Mouse (Mus musculus) left cerebral cortex, adult 2 months (tissue): ENCODE measurements around the gene Plcl2. TPM values are rescaled to one million over a fixed set of nuclear protein-coding genes. Genes with fewer than 3 reads are reported as not detected.

Experiments used
- DNase-seq, 2 experiments: peaks; one replicate each; pipeline ENCODE4 v3.0.0; 2021 to 2022; ENCODE audit warnings: low spot score in 2 of 2, mixed read lengths in 1 of 2; ENCODE audit errors: extremely low spot score in 1 of 2
- H3K27ac ChIP-seq: fragments of 200-600 bp; 2 replicates; pipeline ENCODE4 v1.8.1; 2022
- H3K4me3 ChIP-seq: fragments of 200-600 bp; 2 replicates; pipeline ENCODE4 v1.8.1; 2022
- CTCF ChIP-seq: fragments of 200-600 bp; IDR thresholded peaks from 2 replicates; pipeline ENCODE4 v1.8.1; 2022; ENCODE audit warnings: antibody characterized with exemption, mild to moderate bottlenecking, moderate library complexity
- intact Hi-C: fragments of 180-260 bp; cut with DNase I; formaldehyde crosslinking; loops from one replicate; pipeline ENCODE4 v1.15.1; 2025
- total RNA-seq, 2 experiments: library from RNA; stranded (reverse); gene quantifications; 2 replicates each; pipeline ENCODE4 v1.2.3; 2021

The Plcl2 gene
- total RNA-seq, 2 experiments from 2014 or later, result 90.8 to 94.5 TPM

- DNase-seq, result no peak
- TF ChIP-seq CTCF, result no peak
- intact Hi-C loops, result no loop called here
- H3K27ac ChIP-seq, result no peak overlapping the region
- no peak overlapping the region for H3K4me3 ChIP-seq
Measured at GRCm38 (mm10) chr17:50487058-50487618, 22.1 kb upstream of the Plcl2 start.

- Histone ChIP-seq H3K4me3 (no peak overlapping the region), H3K27ac (no peak overlapping the region)
- no peak for TF ChIP-seq CTCF
- DNase-seq, result no peak
- intact Hi-C loops, result no loop called here
Measured at GRCm38 (mm10) chr17:50487670-50488069, 21.5 kb upstream of the Plcl2 start.

GRCm38 (mm10) chr17:50488406-50488805 lies 20.8 kb upstream of the Plcl2 start:
- no peak for DNase-seq
- intact Hi-C loops, result no loop called here

GRCm38 (mm10) chr17:50488895-50489294 lies 20.3 kb upstream of the Plcl2 start:
- H3K27ac ChIP-seq, result no peak overlapping the region
- TF ChIP-seq CTCF, result no peak
- no peak overlapping the region for H3K4me3 ChIP-seq
- DNase-seq, result no peak
- intact Hi-C loops, result no loop called here

More at GRCm38 (mm10) chr17:50488406-50488805, 20.8 kb upstream of the Plcl2 start:
- TF ChIP-seq CTCF, result no peak
- Histone ChIP-seq H3K4me3 (no peak overlapping the region), H3K27ac (no peak overlapping the region)

- H3K27ac ChIP-seq, result no peak overlapping the region
- TF ChIP-seq CTCF, result no peak
- H3K4me3 ChIP-seq, result no peak overlapping the region
- DNase-seq, result no peak
- intact Hi-C loops, result no loop called here
Measured at GRCm38 (mm10) chr17:50490644-50491430, 18.4 kb upstream of the Plcl2 start.

GRCm38 (mm10) chr17:50491496-50491895 lies 17.7 kb upstream of the Plcl2 start:
- TF ChIP-seq CTCF, result no peak
- intact Hi-C loops, result no loop called here
- Histone ChIP-seq H3K27ac (no peak overlapping the region), H3K4me3 (no peak overlapping the region)
- DNase-seq, result no peak

GRCm38 (mm10) chr17:50495216-50495889 lies 13.8 kb upstream of the Plcl2 start:
- TF ChIP-seq CTCF, result no peak
- no peak for DNase-seq
- H3K4me3 ChIP-seq, result no peak overlapping the region
- H3K27ac ChIP-seq, result no peak overlapping the region
- intact Hi-C loops, result no loop called here

GRCm38 (mm10) chr17:50498062-50498697 lies 11.0 kb upstream of the Plcl2 start:
- Histone ChIP-seq H3K4me3 (no peak overlapping the region), H3K27ac (no peak overlapping the region)
- intact Hi-C loops, result no loop called here
- DNase-seq, result no peak
- no peak for TF ChIP-seq CTCF

GRCm38 (mm10) chr17:50499091-50499790 lies 10.0 kb upstream of the Plcl2 start:
- Histone ChIP-seq H3K27ac (no peak overlapping the region), H3K4me3 (no peak overlapping the region)
- TF ChIP-seq CTCF, result no peak
- intact Hi-C loops, result no loop called here
- DNase-seq, result no peak

- Histone ChIP-seq H3K4me3 (no peak overlapping the region), H3K27ac (no peak overlapping the region)
- intact Hi-C loops, result no loop called here
- TF ChIP-seq CTCF, result no peak
- no peak for DNase-seq
Measured at GRCm38 (mm10) chr17:50500806-50501205, 8.4 kb upstream of the Plcl2 start.

- H3K4me3 ChIP-seq, result no peak overlapping the region
- no peak for TF ChIP-seq CTCF
- H3K27ac ChIP-seq, result no peak overlapping the region
- DNase-seq, result no peak
- intact Hi-C loops, result no loop called here
Measured at GRCm38 (mm10) chr17:50503075-50503474, 6.1 kb upstream of the Plcl2 start.
